Mouse (Mus musculus) kidney, embryonic 16.5 days (tissue): ENCODE measurements at regions not wholly inside any gene's neighbourhood (a gene's known extent, or its start where the extent isn't known, plus 50 kb on each side); places are given as distances from the start of the nearest gene placed in this dataset.

ENCODE experiments used
- ATAC-seq: fragments of 200-750 bp; cut with Nextera tagmentation; 2 replicates; pipeline ENCODE4 v1.8.0; 2017; ENCODE audit warnings: moderate TSS enrichment; ENCODE audit not compliant: low FRiP score, low TSS enrichment
- H3K27ac ChIP-seq: fragments of 300-500 bp; sonication (generic); 2 replicates; pipeline ENCODE4 v1.5.1; 2014; ENCODE audit warnings: low read length
- H3K27me3 ChIP-seq: fragments of 300-500 bp; sonication (generic); 2 replicates; pipeline ENCODE4 v1.6.1; 2014; ENCODE audit warnings: low read length, control low read depth, mixed read lengths; ENCODE audit not compliant: insufficient read depth
- H3K36me3 ChIP-seq: fragments of 300-500 bp; sonication (generic); 2 replicates; pipeline ENCODE4 v1.6.1; 2014; ENCODE audit warnings: low read length, control low read depth, mixed read lengths; ENCODE audit not compliant: insufficient read depth
- H3K4me1 ChIP-seq: fragments of 300-500 bp; sonication (generic); 2 replicates; pipeline ENCODE4 v1.6.1; 2014; ENCODE audit warnings: low read length, control low read depth, mixed read lengths; ENCODE audit not compliant: insufficient read depth
- H3K4me2 ChIP-seq: fragments of 300-500 bp; sonication (generic); replicated peaks from 2 replicates; pipeline ENCODE4 v1.6.1; 2014; ENCODE audit warnings: low read depth, low read length
- H3K4me3 ChIP-seq: fragments of 300-500 bp; sonication (generic); 2 replicates; pipeline ENCODE4 v1.5.1; 2014; ENCODE audit warnings: mild to moderate bottlenecking, low read length
- H3K9ac ChIP-seq: fragments of 300-500 bp; sonication (generic); replicated peaks from 2 replicates; pipeline ENCODE4 v1.6.1; 2014; ENCODE audit warnings: low read length
- H3K9me3 ChIP-seq: fragments of 300-500 bp; sonication (generic); 2 replicates; pipeline ENCODE4 v1.6.1; 2016; ENCODE audit warnings: low read length, control low read depth
- WGBS: fragments of 180-500 bp; shearing (Covaris S2); extraction: QIAGEN DNeasy Blood & Tissue Kit; methylation state at CpG from one replicate; pipeline ENCODE4 v1.1.7; 2014; 5-methylcytosine and 5-hydroxymethylcytosine counted together

DNA sequence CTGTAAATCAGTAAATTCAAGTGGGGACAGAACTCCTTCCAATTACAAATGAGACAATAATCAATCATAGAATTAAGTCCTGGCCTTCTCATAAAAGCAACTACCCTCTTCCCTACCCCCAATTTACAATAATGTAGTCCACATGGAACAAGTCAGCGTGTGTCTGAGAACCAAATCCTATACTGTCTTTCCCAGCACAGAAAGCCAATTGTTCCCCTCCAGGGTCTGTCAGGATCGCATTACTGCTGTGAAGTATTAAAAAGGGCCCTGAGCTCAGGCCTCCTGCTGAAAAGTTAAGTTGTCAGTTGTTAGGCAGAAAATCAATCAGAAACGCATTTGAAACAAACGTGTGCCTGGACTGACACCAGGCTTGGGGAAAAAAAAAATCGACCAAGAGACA, 205.6 kb downstream of the Parm1 start:
- Histone ChIP-seq H3K9ac (no peak overlapping the region), H3K4me3 (no peak overlapping the region), H3K4me2 (no peak overlapping the region), H3K36me3 (no peaks in the 10 kb centered on the region), H3K27ac (no peak overlapping the region), H3K27me3 (no peaks in the 10 kb centered on the region), H3K9me3 (no peaks in the 10 kb centered on the region), H3K4me1 (no peaks in the 10 kb centered on the region; the same call in 1 of the 2 replicates)
- WGBS: 44% methylated on average over 5 of the region's 5 CpGs
- ATAC-seq: no peak

DNA sequence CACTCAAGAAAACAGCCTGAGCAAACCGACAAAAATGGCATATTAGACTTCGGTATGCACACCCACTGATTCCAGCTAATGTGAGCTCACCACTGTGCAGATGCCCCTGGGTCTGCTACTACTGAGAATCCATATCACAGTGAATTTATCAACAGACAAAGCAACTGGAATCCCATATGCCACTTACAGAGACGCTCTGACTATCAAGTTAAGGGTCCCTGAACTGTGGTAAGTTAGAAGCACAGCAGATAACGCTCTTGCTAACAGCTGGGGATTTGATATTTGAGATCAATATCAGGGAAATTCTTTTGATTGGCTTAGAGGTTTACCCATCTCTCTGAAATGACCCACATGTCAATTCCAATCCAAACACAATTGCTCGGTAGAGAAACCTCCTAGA, 205.0 kb downstream of the Parm1 start:
- H3K27me3 ChIP-seq: no peaks in the 10 kb centered on the region
- ATAC-seq: no peak
- H3K9ac ChIP-seq: no peak overlapping the region
- H3K4me3 ChIP-seq: no peak overlapping the region
- WGBS: 85% methylated on average over 5 of the region's 5 CpGs
- no peaks in the 10 kb centered on the region for H3K36me3 ChIP-seq
- H3K4me2 ChIP-seq: no peak overlapping the region
- no peaks in the 10 kb centered on the region for H3K9me3 ChIP-seq
- H3K27ac ChIP-seq: no peak overlapping the region
- no peaks in the 10 kb centered on the region; the same call in 1 of the 2 replicates for H3K4me1 ChIP-seq

DNA sequence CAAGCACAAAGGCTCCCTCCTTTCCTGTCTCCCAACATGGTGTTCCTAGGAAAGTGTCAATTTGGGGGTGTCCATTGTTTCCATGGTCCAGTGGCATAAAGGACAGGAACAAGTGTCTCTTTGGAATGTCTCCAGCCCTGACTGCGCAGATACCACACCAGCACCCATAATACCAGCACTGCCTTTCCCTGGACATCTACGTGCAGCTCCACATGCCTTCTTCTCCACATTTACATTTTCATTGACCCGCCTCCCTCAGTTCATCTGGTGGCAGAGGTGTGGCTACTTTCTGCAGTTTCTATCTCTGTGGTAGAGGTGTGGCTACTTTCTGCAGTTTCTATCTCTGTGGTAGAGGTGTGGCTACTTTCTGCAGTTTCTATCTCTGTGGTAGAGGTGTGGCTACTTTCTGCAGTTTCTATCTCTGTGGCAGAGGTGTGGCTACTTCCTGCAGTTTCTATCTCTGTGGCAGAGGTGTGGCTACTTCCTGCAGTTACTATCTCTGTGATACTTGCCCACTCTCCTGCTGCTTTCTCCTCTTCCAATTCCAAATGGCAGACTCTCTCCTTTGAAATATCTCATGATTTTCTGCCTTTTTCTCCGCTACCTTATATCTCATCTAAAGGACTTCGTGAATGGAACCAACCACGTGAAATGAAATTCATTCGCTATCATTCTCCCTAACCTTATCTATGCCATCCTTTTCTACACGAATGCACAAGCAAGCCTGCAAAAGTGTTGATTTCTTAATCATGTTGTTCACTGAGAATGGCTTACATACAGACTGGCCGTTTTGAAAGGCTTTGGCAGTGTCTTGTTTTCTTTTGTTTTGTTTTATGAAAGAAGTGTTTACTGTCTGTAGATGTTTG, 204.0 kb downstream of the Parm1 start:
- WGBS: 87% methylated on average over 9 of the region's 9 CpGs
- H3K4me2 ChIP-seq: no peak overlapping the region
- H3K4me3 ChIP-seq: no peak overlapping the region
- no peaks in the 10 kb centered on the region; the same call in 1 of the 2 replicates for H3K4me1 ChIP-seq
- H3K27me3 ChIP-seq: no peaks in the 10 kb centered on the region
- H3K27ac ChIP-seq: no peak overlapping the region
- no peaks in the 10 kb centered on the region for H3K36me3 ChIP-seq
- ATAC-seq: no peak
- H3K9me3 ChIP-seq: no peaks in the 10 kb centered on the region
- no peak overlapping the region for H3K9ac ChIP-seq

DNA sequence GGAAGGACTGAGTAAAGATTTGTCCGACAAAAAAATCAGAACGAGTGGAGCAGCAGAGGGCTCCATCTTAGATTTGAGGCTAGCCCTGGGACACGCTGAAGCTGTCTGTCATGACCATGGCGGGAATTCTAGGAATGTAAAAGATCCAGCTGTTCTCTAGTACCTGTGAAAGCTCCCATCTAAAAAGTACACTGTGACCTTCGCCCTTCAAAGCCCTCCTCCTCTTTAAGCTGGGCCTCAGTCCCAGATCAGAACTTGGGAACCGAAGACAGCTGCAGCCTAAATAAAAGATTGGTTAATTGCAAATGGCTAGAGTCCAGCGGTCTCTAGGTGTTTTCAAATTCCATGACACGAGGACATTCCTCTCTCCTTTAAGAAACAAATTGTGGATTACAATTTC, 195.6 kb downstream of the Parm1 start:
- peak; percentile 63; the same call in 1 of the 2 replicates for ATAC-seq
- Histone ChIP-seq H3K4me1 (no peaks in the 10 kb centered on the region), H3K9ac (no peak overlapping the region), H3K4me3 (no peak overlapping the region), H3K27ac (no peak overlapping the region), H3K36me3 (no peaks in the 10 kb centered on the region), H3K9me3 (no peaks in the 10 kb centered on the region), H3K27me3 (no peaks in the 10 kb centered on the region), H3K4me2 (no peak overlapping the region)
- 42% methylated on average over 8 of the region's 8 CpGs for WGBS

DNA sequence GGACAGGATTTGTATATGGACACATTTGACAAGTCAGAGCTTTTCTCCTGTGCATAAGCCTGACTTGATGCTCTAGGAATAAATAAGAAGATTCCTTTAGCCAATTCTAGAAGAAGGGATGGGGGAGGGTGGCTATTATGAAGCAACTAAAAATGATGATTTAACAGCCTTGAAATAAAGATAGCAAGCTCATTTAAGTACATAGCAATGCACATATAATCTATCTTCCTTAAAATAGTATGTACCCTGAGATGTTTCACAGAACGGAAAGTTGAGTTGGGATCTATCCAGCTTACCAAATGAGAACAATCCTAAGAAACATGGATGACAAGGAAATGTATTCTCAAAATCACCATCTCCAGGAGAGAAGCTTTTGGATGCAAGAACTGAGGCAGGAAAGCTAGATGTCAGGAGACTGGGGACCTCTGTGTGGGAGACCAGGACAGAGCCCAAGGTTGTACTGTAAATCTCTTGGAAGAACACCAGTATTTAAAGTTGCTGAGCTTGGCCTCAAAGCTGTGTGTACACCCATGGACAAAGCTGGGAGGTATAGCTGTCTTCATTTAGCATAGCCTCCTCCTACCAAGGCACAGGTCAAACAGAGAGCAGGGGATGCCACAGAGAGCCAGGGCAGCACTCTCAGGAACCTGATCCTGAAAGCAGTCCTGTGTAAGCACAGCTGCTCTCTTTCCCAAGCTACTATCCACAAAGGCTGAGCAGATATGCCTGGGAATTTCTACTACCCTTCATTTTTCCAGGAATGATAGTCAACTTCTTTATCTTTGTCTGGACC, 192.3 kb downstream of the Parm1 start:
- H3K4me3 ChIP-seq: no peak overlapping the region
- H3K4me2 ChIP-seq: no peak overlapping the region
- 67% methylated on average over 1 of the region's 1 CpGs for WGBS
- no peaks in the 10 kb centered on the region for H3K9me3 ChIP-seq
- no peak overlapping the region for H3K27ac ChIP-seq
- H3K4me1 ChIP-seq: no peaks in the 10 kb centered on the region
- no peak overlapping the region for H3K9ac ChIP-seq
- no peaks in the 10 kb centered on the region for H3K36me3 ChIP-seq
- ATAC-seq: peak; percentile 23; the same call in 1 of the 2 replicates
- no peaks in the 10 kb centered on the region for H3K27me3 ChIP-seq

DNA sequence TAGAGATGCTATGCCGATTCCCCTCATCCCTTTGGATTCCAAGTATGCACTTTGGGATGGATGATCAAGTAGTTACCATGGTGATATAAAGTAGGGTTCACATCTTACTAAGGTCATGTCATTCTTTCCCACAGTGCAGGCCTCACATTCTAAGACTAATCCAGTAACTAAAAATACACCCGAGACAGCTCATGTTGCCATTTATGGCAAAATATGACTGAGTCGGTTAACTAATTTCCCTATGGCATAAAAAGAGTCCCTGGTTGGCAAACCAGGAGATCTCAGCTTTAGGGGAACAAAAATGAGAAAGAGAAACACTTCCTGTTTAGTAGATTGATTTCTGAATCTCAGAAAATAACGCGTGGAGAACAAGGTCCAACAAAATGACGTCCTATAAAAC, 190.7 kb downstream of the Parm1 start:
- Histone ChIP-seq H3K4me1 (no peaks in the 10 kb centered on the region), H3K4me3 (no peak overlapping the region), H3K36me3 (no peaks in the 10 kb centered on the region), H3K27me3 (no peaks in the 10 kb centered on the region), H3K4me2 (no peak overlapping the region), H3K9me3 (no peaks in the 10 kb centered on the region), H3K9ac (no peak overlapping the region), H3K27ac (no peak overlapping the region)
- WGBS: 93% methylated on average over 6 of the region's 6 CpGs
- ATAC-seq: no peak

DNA sequence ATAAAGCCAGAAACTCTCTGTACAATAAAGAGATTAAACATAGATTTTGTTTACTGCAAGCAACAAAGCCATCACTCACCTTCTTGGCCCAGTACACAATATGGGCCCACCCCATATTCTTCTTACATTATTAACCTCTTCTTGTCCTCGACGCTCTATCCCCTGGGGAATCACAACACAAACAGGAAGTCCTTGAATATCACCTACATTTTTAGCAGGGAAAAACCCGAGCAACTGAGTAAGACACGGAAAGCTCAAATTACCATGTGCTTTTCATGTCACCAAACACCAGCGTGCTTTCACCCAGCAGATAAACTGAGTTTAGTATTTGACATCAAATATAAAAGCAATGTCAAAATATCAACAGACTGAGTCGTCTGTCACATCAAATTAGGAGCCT, 179.7 kb downstream of the Parm1 start:
- Histone ChIP-seq H3K4me2 (no peak overlapping the region), H3K4me1 (peaks cover 13% of the 10 kb centered on the region; the same call in 1 of the 2 replicates), H3K27ac (no peak overlapping the region), H3K4me3 (no peak overlapping the region), H3K9me3 (no peaks in the 10 kb centered on the region), H3K36me3 (no peaks in the 10 kb centered on the region), H3K9ac (no peak overlapping the region), H3K27me3 (no peaks in the 10 kb centered on the region)
- no peak for ATAC-seq
- 66% methylated on average over 6 of the region's 6 CpGs for WGBS

DNA sequence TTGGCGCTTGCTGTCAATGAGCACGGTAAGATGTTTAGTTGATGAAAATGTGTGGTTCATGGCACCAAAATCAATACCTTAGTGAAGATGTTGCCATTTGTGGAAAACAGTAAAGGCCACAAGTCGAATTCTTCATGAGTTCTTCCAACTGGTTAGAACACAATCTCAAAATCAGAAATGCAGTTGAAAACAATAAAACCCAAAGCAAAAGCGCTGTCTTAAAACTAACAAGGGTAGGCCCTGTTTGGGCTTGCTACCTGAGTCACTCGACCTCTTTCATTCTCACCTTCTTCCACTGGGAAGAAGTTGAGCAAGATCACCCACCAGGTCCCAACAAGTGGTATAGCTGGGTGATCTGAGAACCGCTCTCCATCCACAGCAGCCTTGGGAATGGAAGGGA, 179.1 kb downstream of the Parm1 start:
- ATAC-seq: no peak
- H3K36me3 ChIP-seq: no peaks in the 10 kb centered on the region
- no peak overlapping the region for H3K9ac ChIP-seq
- H3K9me3 ChIP-seq: no peaks in the 10 kb centered on the region
- no peak overlapping the region for H3K4me2 ChIP-seq
- no peak overlapping the region for H3K27ac ChIP-seq
- 89% methylated on average over 6 of the region's 6 CpGs for WGBS
- H3K27me3 ChIP-seq: no peaks in the 10 kb centered on the region
- H3K4me1 ChIP-seq: peaks cover 15% of the 10 kb centered on the region; the same call in 1 of the 2 replicates
- H3K4me3 ChIP-seq: no peak overlapping the region

DNA sequence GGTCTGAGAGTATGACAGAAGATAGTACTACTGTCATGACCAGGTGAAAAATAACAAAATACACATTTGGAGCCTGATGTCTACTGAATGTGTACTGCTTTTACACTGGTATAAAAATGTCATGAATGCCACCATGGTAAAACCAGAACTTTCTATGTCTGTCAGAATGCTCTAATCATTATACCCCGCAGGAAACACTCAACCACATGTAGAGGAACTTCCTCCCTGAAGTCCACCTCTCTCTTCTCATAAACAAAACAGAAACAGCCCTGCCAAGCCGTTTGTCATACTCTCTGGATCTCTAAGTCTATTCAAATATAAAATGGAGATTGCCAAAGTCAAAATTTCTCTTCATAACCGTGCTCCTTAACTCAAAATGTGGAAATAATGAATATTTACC, 178.2 kb downstream of the Parm1 start:
- H3K27me3 ChIP-seq: no peaks in the 10 kb centered on the region
- ATAC-seq: no peak
- H3K9ac ChIP-seq: no peak overlapping the region
- H3K9me3 ChIP-seq: no peaks in the 10 kb centered on the region
- no peak overlapping the region for H3K4me2 ChIP-seq
- peaks cover 15% of the 10 kb centered on the region; the same call in 1 of the 2 replicates for H3K4me1 ChIP-seq
- no peak overlapping the region for H3K27ac ChIP-seq
- no peaks in the 10 kb centered on the region for H3K36me3 ChIP-seq
- 78% methylated on average over 3 of the region's 3 CpGs for WGBS
- no peak overlapping the region for H3K4me3 ChIP-seq

DNA sequence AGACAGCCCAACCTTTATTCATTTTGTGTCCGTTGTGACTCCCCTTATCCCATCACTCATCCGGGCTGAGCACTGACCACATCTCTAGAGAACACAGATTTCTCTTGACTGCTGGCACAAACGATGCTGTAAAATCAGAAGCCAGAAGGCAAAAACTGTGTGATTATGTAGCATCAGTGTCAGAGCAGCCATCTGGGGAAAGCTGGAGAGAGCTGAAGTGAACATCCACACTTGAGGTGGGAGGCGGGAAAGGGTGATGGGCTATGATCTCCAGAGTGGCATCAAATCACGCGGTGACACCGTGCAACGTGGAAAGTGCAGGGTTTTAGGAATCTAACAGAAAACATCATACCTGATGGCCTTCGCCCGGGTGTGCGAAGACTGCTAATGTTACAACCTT, 175.9 kb downstream of the Parm1 start:
- H3K27me3 ChIP-seq: no peaks in the 10 kb centered on the region
- WGBS: 43% methylated on average over 11 of the region's 11 CpGs
- H3K9ac ChIP-seq: no peak overlapping the region
- no peaks in the 10 kb centered on the region for H3K36me3 ChIP-seq
- H3K4me3 ChIP-seq: no peak overlapping the region
- no peak for ATAC-seq
- no peak overlapping the region for H3K4me2 ChIP-seq
- H3K4me1 ChIP-seq: peaks cover 15% of the 10 kb centered on the region; the same call in 1 of the 2 replicates
- no peaks in the 10 kb centered on the region for H3K9me3 ChIP-seq
- H3K27ac ChIP-seq: no peak overlapping the region
